Mouse (Mus musculus) liver, adult 2 months (tissue): ENCODE measurements around the gene Asb13.

Experiments used
- CTCF ChIP-seq: fragments of 200-500 bp; IDR thresholded peaks from 2 replicates; pipeline ENCODE4 v1.5.1; 2011; ENCODE audit warnings: low read depth, low read length, control low read depth
- POLR2A ChIP-seq: fragments of 200-500 bp; IDR thresholded peaks from 2 replicates; pipeline ENCODE4 v1.6.1; 2011; ENCODE audit warnings: low read length, control low read depth; ENCODE audit not compliant: insufficient read depth; ENCODE audit errors: extremely low read depth

- no peak for TF ChIP-seq CTCF
- TF ChIP-seq POLR2A: no peak
Measured at GRCm38 (mm10) chr13:3628102-3628501, 5.7 kb upstream of the Asb13 start.
